Mouse (Mus musculus) erythroblast, embryonic 14.5 days (primary cell): ENCODE results near the gene Ifi203. TPM values are rescaled to one million over a fixed set of nuclear protein-coding genes. Genes with fewer than 3 reads are reported as not detected.
"Not testable (repeated sequence)": the region's sequence is repeated elsewhere in the genome, so short reads cannot be mapped to it uniquely, and the experiment has no call there.

ENCODE experiments used
- H3K27me3 ChIP-seq: 2 replicates; pipeline ENCODE4 v1.6.1; 2012; ENCODE audit warnings: inconsistent platforms; ENCODE audit not compliant: control insufficient read depth
- H3K36me3 ChIP-seq: 2 replicates; pipeline ENCODE4 v1.6.1; 2012; ENCODE audit warnings: mild to moderate bottlenecking, inconsistent platforms; ENCODE audit not compliant: control insufficient read depth
- H3K4me1 ChIP-seq: 2 replicates; pipeline ENCODE4 v1.6.1; 2012; ENCODE audit warnings: inconsistent platforms; ENCODE audit not compliant: control insufficient read depth
- H3K4me3 ChIP-seq: replicated peaks from 2 replicates; pipeline ENCODE3; 2012; ENCODE audit warnings: moderate library complexity, mild to moderate bottlenecking, inconsistent platforms
- H3K9me3 ChIP-seq: 2 replicates; pipeline ENCODE4 v1.6.1; 2012; ENCODE audit warnings: low read length, inconsistent platforms, mixed read lengths; ENCODE audit not compliant: control insufficient read depth
- polyA plus RNA-seq: library from polyadenylated mRNA; stranded (reverse); fragments of >175 nt; gene quantifications from 2 replicates; pipeline ENCODE4 v1.2.3, GENCODE M21; 2012

Ifi203 gene
- polyA plus RNA-seq, 1 experiment: not detected

- H3K4me3 ChIP-seq, H3K36me3 ChIP-seq, H3K9me3 ChIP-seq, H3K27me3 ChIP-seq, H3K4me1 ChIP-seq: not testable (repeated sequence)
Observed at GRCm38 (mm10) chr1:173880004-173880666, 62.3 kb downstream of the Ifi203 start.

- not testable (repeated sequence) for H3K4me1 ChIP-seq, H3K27me3 ChIP-seq, H3K36me3 ChIP-seq, H3K4me3 ChIP-seq, H3K9me3 ChIP-seq
Observed at GRCm38 (mm10) chr1:173879225-173879987, 63.1 kb downstream of the Ifi203 start.

GRCm38 (mm10) chr1:173878264-173878663, 64.2 kb downstream of the Ifi203 start:
- not testable (repeated sequence) for H3K36me3 ChIP-seq, H3K4me3 ChIP-seq, H3K9me3 ChIP-seq, H3K27me3 ChIP-seq, H3K4me1 ChIP-seq

- H3K27me3 ChIP-seq, H3K36me3 ChIP-seq, H3K9me3 ChIP-seq, H3K4me3 ChIP-seq, H3K4me1 ChIP-seq: not testable (repeated sequence)
Observed at GRCm38 (mm10) chr1:173877125-173877524, 65.3 kb downstream of the Ifi203 start.

Other genes starting within 250 kb of the Ifi203 start
- gene Ifi207, start 200.9 kb downstream of the Ifi203 start, polyA plus RNA-seq: not detected in 2 replicates
- gene Ifi204, start 175.7 kb downstream of the Ifi203 start, polyA plus RNA-seq: not detected in 2 replicates
- not detected in 2 replicates for gene Ifi211, start 29.6 kb downstream of the Ifi203 start, polyA plus RNA-seq
- gene Mndal, start 181 bp downstream of the Ifi203 start, polyA plus RNA-seq: not detected in 2 replicates
- gene Ifi202b, start 40.1 kb upstream of the Ifi203 start, polyA plus RNA-seq: not detected in 2 replicates
- gene Ifi205, start 89.1 kb upstream of the Ifi203 start, polyA plus RNA-seq: not detected in 2 replicates
- gene Olfr433, start 98.0 kb upstream of the Ifi203 start, polyA plus RNA-seq: not detected in 2 replicates
- gene Olfr432, start 106.5 kb upstream of the Ifi203 start, polyA plus RNA-seq: not detected in 2 replicates
- not detected in 2 replicates for gene Olfr430, start 123.9 kb upstream of the Ifi203 start, polyA plus RNA-seq
- gene Olfr429, start 141.7 kb upstream of the Ifi203 start, polyA plus RNA-seq: not detected in 2 replicates
- not detected in 2 replicates for gene Olfr427, start 154.2 kb upstream of the Ifi203 start, polyA plus RNA-seq
- not detected in 2 replicates for gene Olfr231, start 178.5 kb upstream of the Ifi203 start, polyA plus RNA-seq
- not detected in 2 replicates for gene Olfr424, start 188.8 kb upstream of the Ifi203 start, polyA plus RNA-seq
- not detected in 2 replicates for gene Olfr420, start 213.0 kb upstream of the Ifi203 start, polyA plus RNA-seq
- gene Spta1, start 230.1 kb upstream of the Ifi203 start, polyA plus RNA-seq: 3.5 and 4.1 TPM in 2 replicates